26 mouse cellular contexts compared by ENCODE assay signal in genomic region chr6:130386750-130387149, GRCm38 (mm10). TPM values are rescaled to one million over a fixed set of nuclear protein-coding genes. Genes with fewer than 3 reads are reported as not detected.
"Had no signal": no experiment of that assay in that cellular context is flagged by ENCODE, and none has a peak within 500 bp of the region (broad histone marks: within the 10 kb centered on the region; RNA-seq: fewer than 3 reads in every experiment).

Gene Klra1, minus strand, starts transcription at chr6:130386874.

- H3K9me3 ChIP-seq: liver, embryonic 13.5 days; stomach, embryonic 15.5 days had no signal

- H3K27ac ChIP-seq: liver, embryonic 13.5 days; midbrain, embryonic 12.5 days; midbrain, embryonic 15.5 days; neural tube, embryonic 12.5 days; neural tube, embryonic 15.5 days; stomach, embryonic 15.5 days had no signal

- H3K4me1 ChIP-seq: liver, embryonic 13.5 days; midbrain, embryonic 12.5 days; midbrain, embryonic 15.5 days; neural tube, embryonic 12.5 days; neural tube, embryonic 15.5 days; stomach, embryonic 15.5 days had no signal

- H3K36me3 ChIP-seq: liver, embryonic 13.5 days; midbrain, embryonic 12.5 days; midbrain, embryonic 15.5 days; neural tube, embryonic 12.5 days; neural tube, embryonic 15.5 days; stomach, embryonic 15.5 days had no signal

- H3K4me3 ChIP-seq: liver, embryonic 13.5 days; midbrain, embryonic 12.5 days; midbrain, embryonic 15.5 days; myocyte; neural tube, embryonic 12.5 days; neural tube, embryonic 15.5 days; stomach, embryonic 15.5 days had no signal

- DNase-seq: kidney, adult 18-20 months; kidney, adult 9 months; kidney, postnatal 14 days; kidney, postnatal 4 days; liver, embryonic 13.5 days; lung, embryonic 14.5 days; right cerebral cortex, adult 18-20 months; right cerebral cortex, postnatal 25 days; spleen, adult 18-20 months; thymus, postnatal 4 days had no signal

- ATAC-seq: intestine, embryonic 16.5 days; lung, postnatal 0 days; midbrain, embryonic 15.5 days had no signal

- H3K27me3 ChIP-seq: liver, embryonic 13.5 days; midbrain, embryonic 12.5 days; midbrain, embryonic 15.5 days; neural tube, embryonic 12.5 days; neural tube, embryonic 15.5 days; stomach, embryonic 15.5 days had no signal

RNA-seq across cellular contexts. Expression of gene Klra1, which starts in this region (rescaled TPM):
- total RNA-seq: layer of hippocampus, adult 18-20 months; layer of hippocampus, postnatal 14 days; left cerebral cortex, postnatal 25 days had no signal
- polyA plus RNA-seq: intestine, embryonic 16.5 days; kidney, embryonic 16.5 days; limb, embryonic 11.5 days; limb, embryonic 14.5 days; liver, adult 2 months; liver, embryonic 13.5 days; liver, embryonic 16.5 days; lung, embryonic 14.5 days; lung, postnatal 0 days; midbrain, embryonic 12.5 days; midbrain, embryonic 15.5 days; myocyte; neural tube, embryonic 12.5 days; neural tube, embryonic 15.5 days; stomach, embryonic 15.5 days had no signal
